Mouse (Mus musculus): Measurements from ENCODE around the gene Gm21870.
"Not testable (repeated sequence)": the region's sequence is repeated elsewhere in the genome, so short reads cannot be mapped to it uniquely, and the experiment has no call there.

GRCm38 (mm10) chrX:33986716-33987115, at the start of gene Gm21870:
- not testable (repeated sequence) for TF ChIP-seq CTCF (IDR thresholded peaks at IDR 0.05; ENCODE audit: low read depth, low read length); POLR2A (IDR thresholded peaks at IDR 0.05; ENCODE audit: extremely low read depth, insufficient read depth, low read length)
